Mouse (Mus musculus) hindbrain, postnatal 0 days (tissue): ENCODE data around the gene Lrba. TPM values are rescaled to one million over a fixed set of nuclear protein-coding genes. Genes with fewer than 3 reads are reported as not detected.

Experiments used
- ATAC-seq: fragments of 200-750 bp; cut with Nextera tagmentation; 2 replicates; pipeline ENCODE4 v1.8.0; 2017; ENCODE audit warnings: mild to moderate bottlenecking, moderate TSS enrichment, moderate library complexity
- DNase-seq: peaks from one replicate; pipeline ENCODE4 v3.0.0-alpha.2; 2015; ENCODE audit warnings: low spot score
- H3K27ac ChIP-seq: fragments of 300-500 bp; sonication (generic); 2 replicates; pipeline ENCODE4 v1.5.1; 2014; ENCODE audit warnings: mild to moderate bottlenecking
- H3K27me3 ChIP-seq: fragments of 300-500 bp; sonication (generic); 2 replicates; pipeline ENCODE4 v1.6.1; 2014; ENCODE audit warnings: low read length, mixed read lengths; ENCODE audit not compliant: insufficient read depth
- H3K36me3 ChIP-seq: fragments of 300-500 bp; sonication (generic); 2 replicates; pipeline ENCODE4 v1.6.1; 2014; ENCODE audit warnings: low read length, mixed read lengths; ENCODE audit not compliant: insufficient read depth
- H3K4me1 ChIP-seq: fragments of 300-500 bp; sonication (generic); 2 replicates; pipeline ENCODE4 v1.6.1; 2014; ENCODE audit warnings: antibody characterized with exemption, low read length, mixed read lengths; ENCODE audit not compliant: insufficient read depth
- H3K4me2 ChIP-seq: fragments of 300-500 bp; sonication (generic); 2 replicates; pipeline ENCODE4 v1.6.1; 2014; ENCODE audit warnings: low read depth, mild to moderate bottlenecking, low read length, moderate library complexity, mixed read lengths
- H3K4me3 ChIP-seq: fragments of 300-500 bp; sonication (generic); 2 replicates; pipeline ENCODE4 v1.5.1; 2014; ENCODE audit warnings: low read length
- H3K9ac ChIP-seq: fragments of 300-500 bp; sonication (generic); replicated peaks from 2 replicates; pipeline ENCODE4 v1.6.1; 2014; ENCODE audit warnings: mild to moderate bottlenecking, low read length, moderate library complexity, mixed read lengths
- H3K9me3 ChIP-seq: fragments of 300-500 bp; sonication (generic); 2 replicates; pipeline ENCODE4 v1.6.1; 2016; ENCODE audit warnings: low read length, mixed read lengths
- CTCF ChIP-seq: IDR thresholded peaks from 2 replicates; pipeline ENCODE4 v1.5.1; 2016; ENCODE audit warnings: antibody characterized with exemption, control low read depth, low read depth
- WGBS: fragments of 180-500 bp; shearing (Covaris S2); extraction: QIAGEN DNeasy Blood & Tissue Kit; methylation state at CpG from one replicate; pipeline ENCODE4 v1.1.7; 2014; 5-methylcytosine and 5-hydroxymethylcytosine counted together
- polyA plus RNA-seq: library from polyadenylated mRNA; unstranded; fragments of >200 nt; fragmentation: Nextera tagmentation; extraction: Ambion mirVana; gene quantifications from 2 replicates; pipeline ENCODE4 v1.2.1, GENCODE M21; 2015
- total RNA-seq: library from RNA; depleted of rRNA; stranded (reverse); fragments of >200 nt; gene quantifications from 2 replicates; pipeline ENCODE4 v1.2.3, GENCODE M21; 2014; rRNA removed

Lrba gene
- total and polyA plus RNA-seq, 2 experiments from 2014 or later, result 5.5 to 36.6 TPM

- Histone ChIP-seq H3K4me3 (no peak overlapping the region), H3K4me2 (no peak overlapping the region)
- no peak for DNase-seq
Observed at GRCm38 (mm10) chr3:86819372-86819771, 594.9 kb downstream of the Lrba start.

DNA sequence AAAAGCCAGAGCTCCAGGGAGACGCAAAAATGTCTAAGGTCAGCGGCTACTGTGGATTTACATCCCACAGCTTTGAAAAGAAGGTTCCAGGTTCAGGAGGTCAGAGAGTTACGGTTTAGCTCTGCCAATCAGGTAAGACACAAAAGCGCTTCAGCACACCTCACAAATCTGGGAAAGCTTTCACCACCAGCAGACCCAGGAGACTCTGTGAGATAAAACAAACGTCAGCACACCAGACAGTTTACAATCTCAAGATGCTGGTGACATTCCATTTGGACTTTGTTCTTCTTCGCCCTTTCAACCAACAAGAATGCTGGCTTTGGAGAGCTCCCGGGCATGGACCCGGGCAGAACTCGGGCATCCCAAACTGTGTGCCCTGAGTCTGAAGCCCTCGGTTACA, 595.9 kb downstream of the Lrba start:
- Histone ChIP-seq H3K4me1 (peaks cover 19% of the 10 kb centered on the region), H3K9me3 (no peaks in the 10 kb centered on the region), H3K4me2 (no peak overlapping the region), H3K27me3 (no peaks in the 10 kb centered on the region), H3K4me3 (no peak overlapping the region), H3K36me3 (peaks cover 13% of the 10 kb centered on the region; the same call in 1 of the 2 replicates), H3K27ac (no peak overlapping the region), H3K9ac (no peak overlapping the region)
- TF ChIP-seq CTCF, result no peak
- no peak for ATAC-seq
- DNase-seq, result no peak
- WGBS, result 71% methylated on average over 10 of the region's 10 CpGs

More at GRCm38 (mm10) chr3:86819372-86819771, 594.9 kb downstream of the Lrba start:
- Histone ChIP-seq H3K36me3 (peaks cover 15% of the 10 kb centered on the region; the same call in 1 of the 2 replicates), H3K27me3 (no peaks in the 10 kb centered on the region), H3K9me3 (no peaks in the 10 kb centered on the region), H3K9ac (no peak overlapping the region), H3K4me1 (peaks cover 19% of the 10 kb centered on the region), H3K27ac (no peak overlapping the region)
- WGBS, result 97% methylated on average over 6 of the region's 6 CpGs
- peak; percentile 15; the same call in 1 of the 2 replicates for ATAC-seq
- TF ChIP-seq CTCF, result no peak

- DNase-seq (no peak), ATAC-seq (no peak)
- Histone ChIP-seq H3K4me2 (no peak overlapping the region), H3K9ac (no peak overlapping the region), H3K27ac (no peak overlapping the region), H3K4me3 (no peak overlapping the region), H3K36me3 (peaks cover 13% of the 10 kb centered on the region; the same call in 1 of the 2 replicates), H3K9me3 (no peaks in the 10 kb centered on the region), H3K27me3 (no peaks in the 10 kb centered on the region), H3K4me1 (peaks cover 19% of the 10 kb centered on the region)
- 38% methylated on average over 3 of the region's 3 CpGs for WGBS
- no peak for TF ChIP-seq CTCF
Observed at GRCm38 (mm10) chr3:86821383-86821782, 596.9 kb downstream of the Lrba start.

DNA sequence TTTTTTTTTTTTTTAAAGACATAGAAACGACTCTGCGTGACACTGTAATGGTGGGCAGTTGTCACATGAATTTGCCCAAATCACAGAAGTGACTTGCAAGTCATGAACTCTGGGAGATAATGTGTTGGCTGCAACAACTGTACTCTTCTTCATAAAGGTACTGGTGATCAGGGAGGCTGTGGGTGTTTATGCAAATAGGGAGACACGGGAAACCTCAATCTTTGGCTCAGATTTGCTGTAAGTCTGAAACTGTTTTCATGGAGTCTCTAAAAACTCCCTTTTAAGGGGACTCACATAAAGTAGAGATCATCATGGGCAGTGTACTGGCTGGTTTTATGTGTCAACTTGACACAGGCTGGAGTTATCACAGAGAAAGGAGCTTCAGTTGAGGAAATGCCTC, 603.0 kb downstream of the Lrba start:
- Histone ChIP-seq H3K9ac (no peak overlapping the region), H3K4me1 (0 out of 2 replicates have a peak, but pooled peaks cover 4% of the 10 kb centered on the region), H3K27me3 (no peaks in the 10 kb centered on the region), H3K27ac (no peak overlapping the region), H3K4me3 (no peak overlapping the region), H3K4me2 (no peak overlapping the region), H3K36me3 (peaks cover 16% of the 10 kb centered on the region; the same call in 1 of the 2 replicates), H3K9me3 (no peaks in the 10 kb centered on the region)
- 88% methylated on average over 3 of the region's 3 CpGs for WGBS
- TF ChIP-seq CTCF, result no peak
- ATAC-seq, result no peak
- no peak for DNase-seq

GRCm38 (mm10) chr3:86832115-86832514, 607.6 kb downstream of the Lrba start:
- 0 out of 2 replicates have a peak overlapping the region, but pooled peaks have one; percentile 11 for H3K27ac ChIP-seq
- DNase-seq (no peak), ATAC-seq (0 out of 2 replicates have a peak, but pooled peaks have one; percentile 13)
- TF ChIP-seq CTCF, result no peak
- WGBS, result 52% methylated on average over 8 of the region's 8 CpGs
- no peak overlapping the region for H3K9ac ChIP-seq
- no peak overlapping the region for H3K4me2 ChIP-seq
- H3K27me3 ChIP-seq, result no peaks in the 10 kb centered on the region
- no peak overlapping the region for H3K4me3 ChIP-seq
- H3K9me3 ChIP-seq, result no peaks in the 10 kb centered on the region
- H3K4me1 ChIP-seq, result peaks cover 13% of the 10 kb centered on the region
- H3K36me3 ChIP-seq, result 0 out of 2 replicates have a peak, but pooled peaks cover 3% of the 10 kb centered on the region

Other genes with a start within 250 kb of the Lrba start
- gene Prss48, start 222.2 kb upstream of the Lrba start, total RNA-seq, result not detected in 2 replicates
- gene Prss48, start 222.2 kb upstream of the Lrba start, polyA plus RNA-seq, result not detected in 2 replicates
- gene Rps3a1, start 82.0 kb upstream of the Lrba start, total RNA-seq, result 388 and 391 TPM in 2 replicates
- gene Rps3a1, start 82.0 kb upstream of the Lrba start, polyA plus RNA-seq, result 638 and 648 TPM in 2 replicates